Mouse (Mus musculus) Muller cell, postnatal 12 days (primary cell): ENCODE results near the gene Pom121l2.

Experiments used
- DNase-seq: peaks from one replicate; pipeline ENCODE4 v3.0.0-alpha.2; 2015; ENCODE audit errors: inconsistent ontology term

Pom121l2 gene

DNA sequence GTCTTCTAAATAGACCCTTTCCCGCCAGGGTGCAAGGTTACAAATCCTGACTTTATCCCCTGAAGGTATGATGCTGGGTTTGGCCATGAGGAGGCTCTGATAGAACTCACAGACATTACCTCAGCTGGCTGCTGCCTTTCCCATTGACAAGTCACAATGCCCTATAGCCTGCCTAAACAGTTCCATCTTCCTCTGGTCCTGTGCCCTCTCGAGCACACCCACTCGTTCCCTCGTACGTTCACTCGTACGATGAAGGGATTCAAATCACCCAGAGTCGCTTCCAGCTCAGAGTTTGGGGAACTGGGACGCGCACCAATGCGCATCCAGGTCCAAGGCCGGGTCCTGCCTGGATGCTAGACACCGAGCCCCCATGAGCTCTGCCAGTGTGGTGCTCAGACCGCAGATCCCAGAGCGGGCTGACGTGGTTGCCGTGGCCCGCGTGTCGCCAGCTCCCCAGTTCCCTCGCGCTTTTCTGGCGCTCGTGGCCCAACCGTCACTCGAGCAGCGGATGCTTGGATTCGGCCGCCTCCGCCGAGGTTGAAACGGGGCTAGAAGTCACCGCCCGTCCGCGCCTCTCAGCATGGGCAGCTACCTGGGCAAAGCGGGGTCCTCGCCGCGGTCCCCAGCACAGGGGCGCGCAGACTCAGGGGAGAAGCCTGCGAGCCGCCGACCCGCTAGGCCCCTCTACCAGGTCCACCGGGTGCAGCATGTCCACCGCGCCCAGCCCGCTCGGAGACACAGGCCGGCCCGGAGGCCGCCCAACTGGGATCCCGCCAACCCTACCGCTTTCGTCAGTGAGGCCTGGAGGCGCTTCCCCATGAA lies at the start of gene Pom121l2:
TSS of gene Pom121l2 (plus strand) at position 214 of the 822 bp plus-strand sequence.
- peak; percentile 58 for DNase-seq

- no peak for DNase-seq
These were observed 49.3 kb upstream of the Pom121l2 start for GRCm38 (mm10) chr13:21931740-21932139.

DNA sequence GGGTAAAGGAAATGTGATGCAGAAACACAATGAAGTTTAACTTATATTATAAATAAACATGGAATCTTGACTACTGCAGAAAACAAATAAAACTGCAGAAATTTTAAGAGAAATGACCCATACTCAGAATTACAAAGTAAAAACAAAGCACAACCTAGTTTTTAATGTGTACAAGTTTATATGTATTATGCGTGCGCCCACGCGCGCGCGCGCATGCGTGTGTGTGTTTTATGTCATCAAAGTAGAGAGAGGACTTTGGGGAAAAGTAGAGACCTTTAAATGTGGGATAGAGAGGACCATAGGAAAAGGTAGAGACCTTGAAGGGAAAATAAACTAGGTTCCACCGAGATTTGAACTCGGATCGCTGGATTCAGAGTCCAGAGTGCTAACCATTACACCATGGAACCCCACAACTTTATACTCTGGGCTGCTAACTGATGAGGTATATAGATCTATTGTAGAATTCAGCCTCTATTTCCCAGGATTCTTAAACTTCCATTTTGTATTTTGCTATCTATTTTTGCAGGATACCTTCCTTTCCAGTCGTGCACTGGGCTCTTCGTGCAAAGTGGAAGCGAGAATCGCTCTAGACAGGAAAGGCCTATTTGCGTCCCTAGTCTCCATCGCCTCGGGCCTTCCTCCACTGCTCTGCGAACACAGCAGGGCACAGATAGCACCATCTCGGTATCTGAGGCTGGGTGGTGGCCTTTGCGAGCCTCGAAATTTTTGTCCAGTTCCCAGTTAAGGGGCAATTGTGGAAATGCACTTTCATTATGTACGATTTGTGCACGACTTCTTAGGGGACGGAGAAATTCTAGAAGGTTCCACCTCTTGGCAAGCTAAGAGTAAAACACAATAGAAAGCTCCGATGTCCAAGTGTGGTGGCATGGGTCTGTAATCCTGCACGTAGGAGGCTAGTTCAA lies 47.1 kb upstream of the Pom121l2 start:
- no peak for DNase-seq

GRCm38 (mm10) chr13:21934982-21935791 lies 45.8 kb upstream of the Pom121l2 start:
- peak; percentile 86 for DNase-seq

GRCm38 (mm10) chr13:21935833-21936232 lies 45.2 kb upstream of the Pom121l2 start:
- DNase-seq: no peak

DNA sequence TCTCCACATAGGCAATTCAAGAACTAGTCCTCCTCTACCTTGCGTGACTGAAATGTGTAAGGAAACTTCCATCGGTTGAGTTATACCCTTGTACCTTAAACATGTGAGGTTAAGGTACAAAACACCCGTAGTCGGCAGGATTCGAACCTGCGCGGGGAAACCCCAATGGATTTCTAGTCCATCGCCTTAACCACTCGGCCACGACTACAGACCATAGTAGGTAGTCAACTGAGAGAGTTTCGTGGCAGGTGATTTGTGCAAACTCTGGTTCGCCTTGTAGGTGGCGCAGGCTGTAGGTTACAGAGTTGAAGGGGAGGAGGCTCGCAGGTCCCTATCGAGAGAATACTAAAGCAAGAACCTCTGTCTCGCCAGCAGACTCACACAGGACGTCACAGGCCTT lies 44.0 kb upstream of the Pom121l2 start:
- DNase-seq: no peak

- DNase-seq: peak; percentile 99
These were observed 40.8 kb upstream of the Pom121l2 start for GRCm38 (mm10) chr13:21940213-21940612.

DNA sequence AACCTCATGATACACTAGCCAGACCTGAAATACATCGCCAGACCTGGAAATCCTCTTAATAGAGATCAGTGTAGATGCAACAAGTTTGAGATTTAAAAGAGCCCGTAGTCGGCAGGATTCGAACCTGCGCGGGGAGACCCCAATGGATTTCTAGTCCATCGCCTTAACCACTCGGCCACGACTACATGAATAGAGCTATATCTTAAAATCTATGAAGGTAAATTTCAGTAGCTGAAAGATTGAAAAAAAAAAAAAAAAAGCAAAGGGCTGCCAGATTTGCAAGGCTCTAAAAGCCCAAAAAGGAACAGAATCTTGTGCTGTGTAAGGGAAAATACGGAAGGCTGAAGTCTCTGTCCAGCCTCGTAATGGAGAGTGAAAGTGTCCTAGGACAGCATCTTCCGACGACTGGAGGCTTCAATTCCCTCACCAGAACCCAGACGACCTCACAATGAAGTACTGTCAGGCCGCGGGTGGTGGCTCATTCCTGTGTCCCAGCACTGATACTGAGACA lies 40.1 kb upstream of the Pom121l2 start:
- DNase-seq: peak; percentile 78

- DNase-seq: no peak
These were observed 37.4 kb upstream of the Pom121l2 start for GRCm38 (mm10) chr13:21943644-21944043.

GRCm38 (mm10) chr13:21944592-21944925 lies 36.4 kb upstream of the Pom121l2 start:
- DNase-seq: no peak

DNA sequence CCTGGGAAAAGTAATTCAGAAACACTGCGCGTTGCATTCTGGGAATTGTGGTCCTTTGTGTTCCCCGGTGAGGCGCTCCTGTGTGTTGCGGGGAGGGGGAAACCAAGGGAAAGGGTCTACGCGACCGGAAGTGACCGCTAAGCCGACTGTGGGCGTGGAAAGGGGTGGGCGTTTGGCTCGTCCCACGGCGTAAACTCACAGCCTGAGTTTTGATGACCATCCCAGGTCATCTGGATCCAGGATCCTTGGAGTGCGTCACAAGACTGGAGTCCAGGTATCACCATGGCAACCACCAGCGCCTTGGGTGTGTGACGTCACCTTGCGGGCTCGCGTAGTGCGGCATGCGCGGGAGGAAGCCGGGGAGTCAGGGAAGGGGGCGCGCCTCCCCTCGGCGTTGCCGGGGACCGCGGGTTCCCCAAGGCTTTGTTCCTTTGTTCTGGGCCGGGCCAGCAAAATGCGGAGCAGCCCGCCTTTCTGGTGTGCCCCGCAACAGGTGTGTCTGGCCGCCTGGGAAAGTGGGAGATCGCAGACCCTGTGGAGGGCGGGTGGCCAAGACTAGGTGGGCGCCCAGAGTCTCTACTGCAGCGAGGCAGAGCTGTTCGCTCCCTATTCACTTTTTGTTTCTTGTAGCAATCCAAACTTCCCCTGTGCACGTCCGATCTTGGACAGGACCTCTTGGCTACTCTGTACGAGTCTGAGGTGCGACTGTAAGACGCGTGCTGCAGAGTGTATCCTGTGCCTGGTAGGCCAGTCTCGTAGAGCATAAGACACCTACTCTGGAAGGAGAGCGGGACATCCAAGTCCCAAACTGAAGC lies 35.9 kb upstream of the Pom121l2 start, which contains the start of gene Zfp184:
TSS of gene Zfp184 (plus strand) at position 169 of the 815 bp plus-strand sequence.
- peak; percentile 95 for DNase-seq

GRCm38 (mm10) chr13:21969269-21969668 lies 11.7 kb upstream of the Pom121l2 start:
- DNase-seq: no peak

DNA sequence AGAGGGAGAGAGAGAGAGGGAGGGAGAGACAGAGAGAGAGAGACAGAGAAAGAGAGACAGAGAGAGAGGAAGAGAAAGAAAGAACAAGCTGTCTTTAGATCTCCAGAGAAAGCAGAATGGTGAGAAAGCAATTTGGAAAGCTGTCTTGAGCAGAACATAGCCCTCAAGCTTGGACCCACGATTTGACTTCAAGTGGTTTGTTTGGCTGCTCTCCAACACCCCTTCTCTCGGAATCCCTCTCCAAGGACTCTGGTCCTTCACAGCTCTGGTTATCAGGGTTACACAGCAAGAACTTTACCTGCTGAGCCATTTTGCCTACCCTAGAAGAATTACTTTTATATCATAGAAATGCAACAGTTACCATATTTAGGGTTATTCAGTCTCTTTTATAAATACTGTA lies 11.2 kb upstream of the Pom121l2 start:
- DNase-seq: no peak

- DNase-seq: no peak
These were observed 9.4 kb upstream of the Pom121l2 start for GRCm38 (mm10) chr13:21971641-21972040.

DNA sequence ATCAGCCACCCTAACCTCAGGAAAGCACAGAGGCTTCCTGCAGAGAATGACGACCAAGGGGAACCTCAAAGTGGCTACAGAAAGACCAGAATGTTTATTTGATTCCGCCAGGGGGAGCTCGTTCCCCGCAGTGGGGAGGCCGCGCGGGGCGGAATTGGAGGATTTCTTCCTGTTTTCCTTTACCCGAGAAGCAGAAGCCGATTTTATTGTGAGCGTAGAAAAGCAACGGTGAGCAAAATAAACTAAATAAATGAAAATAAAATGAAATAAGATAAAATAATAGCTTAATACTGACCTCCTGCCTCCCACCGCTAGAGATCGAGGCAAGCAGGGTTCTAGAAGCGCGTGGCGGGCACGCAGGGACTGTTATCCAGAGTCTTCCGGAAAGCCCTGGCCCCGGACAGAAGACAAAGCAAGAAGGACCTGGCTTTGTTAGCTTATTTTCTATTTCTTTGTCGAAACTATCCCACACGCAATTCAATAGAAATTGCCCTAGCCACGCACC lies 6.7 kb upstream of the Pom121l2 start:
- peak; percentile 93 for DNase-seq

- peak; percentile 83 for DNase-seq
These were observed 6.1 kb upstream of the Pom121l2 start for GRCm38 (mm10) chr13:21974726-21975473.

GRCm38 (mm10) chr13:21981803-21982193 lies 804 bp downstream of the Pom121l2 start:
- DNase-seq: no peak

DNA sequence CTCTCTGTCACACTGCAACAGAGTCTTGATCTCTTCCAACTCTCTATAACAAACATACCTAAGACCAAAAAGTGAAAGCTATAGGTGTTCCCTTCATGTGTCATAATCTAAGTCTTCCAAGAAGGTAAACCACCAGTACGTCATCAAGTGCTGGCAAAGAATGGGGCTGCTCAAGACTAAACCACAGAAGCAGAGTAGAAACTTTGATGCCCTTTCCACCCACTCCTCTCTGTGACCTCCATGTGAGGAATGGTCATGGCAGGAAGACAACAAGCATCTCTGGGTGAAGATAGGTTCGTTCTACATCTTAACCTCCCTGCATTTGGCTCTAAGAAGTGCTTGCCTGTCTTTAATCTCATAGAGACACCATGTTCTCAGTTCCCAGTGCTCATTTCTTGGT lies 3.5 kb downstream of the Pom121l2 start:
- no peak for DNase-seq

DNA sequence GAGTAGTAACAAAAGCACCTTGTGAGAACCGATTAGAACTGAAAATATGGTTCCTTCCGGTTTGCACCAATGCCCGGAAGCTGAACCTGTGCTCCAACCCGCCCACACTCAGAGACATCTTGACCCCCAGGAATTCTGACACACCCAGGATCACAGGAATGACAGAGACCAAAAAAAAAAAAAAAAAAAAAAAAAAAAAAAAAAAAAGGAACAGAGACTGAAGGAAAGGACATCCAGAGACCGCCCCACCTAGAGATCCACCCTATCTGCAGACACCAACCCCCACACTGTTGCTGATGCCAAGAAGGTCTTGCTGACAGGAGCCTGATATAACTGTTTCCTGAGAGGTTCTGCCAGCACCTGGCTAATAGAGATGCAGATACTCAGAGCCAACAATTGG lies 11.6 kb downstream of the Pom121l2 start:
- DNase-seq: no peak
